Mouse (Mus musculus): ENCODE measurements at regions not wholly inside any gene's neighbourhood (a gene's known extent, or its start where the extent isn't known, plus 50 kb on each side); places are given as distances from the start of the nearest gene placed in this dataset.

- DNase-seq (ENCODE audit: low spot score in 2 of 2): no peak
These were observed 328.5 kb downstream of the Ttll7 start for GRCm38 (mm10) chr3:147180711-147181110.

GRCm38 (mm10) chr3:147181501-147182365, 329.6 kb downstream of the Ttll7 start:
- no peak for DNase-seq (ENCODE audit: low spot score in 2 of 2)

- peak; percentile 26 to 48 for DNase-seq (ENCODE audit: low spot score in 2 of 2)
These were observed 330.3 kb downstream of the Ttll7 start for GRCm38 (mm10) chr3:147182366-147182875.

- DNase-seq (ENCODE audit: low spot score in 2 of 2): no peak
These were observed 331.6 kb downstream of the Ttll7 start for GRCm38 (mm10) chr3:147183656-147184290.

- no peak for DNase-seq (ENCODE audit: low spot score in 2 of 2)
These were observed 337.6 kb downstream of the Ttll7 start for GRCm38 (mm10) chr3:147189737-147190136.

- no peak for DNase-seq (ENCODE audit: low spot score in 2 of 2)
These were observed 344.5 kb downstream of the Ttll7 start for GRCm38 (mm10) chr3:147196626-147197025.

- no peak for DNase-seq (ENCODE audit: low spot score in 2 of 2)
These were observed 345.0 kb downstream of the Ttll7 start for GRCm38 (mm10) chr3:147197215-147197614.

GRCm38 (mm10) chr3:147211127-147211940, 359.2 kb downstream of the Ttll7 start:
- no peak for DNase-seq (ENCODE audit: low spot score in 2 of 2)

GRCm38 (mm10) chr3:147228663-147229062, 376.5 kb downstream of the Ttll7 start:
- peak; percentile 75 to 87 for DNase-seq (ENCODE audit: low spot score in 2 of 2)

GRCm38 (mm10) chr3:147230594-147230993, 378.4 kb downstream of the Ttll7 start:
- no peak for DNase-seq (ENCODE audit: low spot score in 2 of 2)

- no peak for DNase-seq (ENCODE audit: low spot score in 2 of 2)
These were observed 386.2 kb downstream of the Ttll7 start for GRCm38 (mm10) chr3:147238398-147238797.

- no peak for DNase-seq (ENCODE audit: low spot score in 2 of 2)
These were observed 388.5 kb downstream of the Ttll7 start for GRCm38 (mm10) chr3:147240651-147241050.

GRCm38 (mm10) chr3:147244911-147245430, 392.8 kb downstream of the Ttll7 start:
- no peak for DNase-seq (ENCODE audit: low spot score in 2 of 2)

GRCm38 (mm10) chr3:147246141-147246540, 394.0 kb downstream of the Ttll7 start:
- DNase-seq (ENCODE audit: low spot score in 2 of 2): no peak

- DNase-seq (ENCODE audit: low spot score in 2 of 2): no peak
These were observed 397.3 kb downstream of the Ttll7 start for GRCm38 (mm10) chr3:147249466-147249865.

GRCm38 (mm10) chr3:147249906-147250305, 397.7 kb downstream of the Ttll7 start:
- DNase-seq (ENCODE audit: low spot score in 2 of 2): no peak

- no peak for DNase-seq (ENCODE audit: low spot score in 2 of 2)
These were observed 400.1 kb downstream of the Ttll7 start for GRCm38 (mm10) chr3:147252226-147252788.

- no peak for DNase-seq (ENCODE audit: low spot score in 2 of 2)
These were observed 400.6 kb downstream of the Ttll7 start for GRCm38 (mm10) chr3:147252812-147253211.

GRCm38 (mm10) chr3:147254454-147254853, 402.3 kb downstream of the Ttll7 start:
- no peak for DNase-seq (ENCODE audit: low spot score in 2 of 2)

GRCm38 (mm10) chr3:147260958-147261595, 408.9 kb downstream of the Ttll7 start:
- DNase-seq (ENCODE audit: low spot score in 2 of 2): no peak

GRCm38 (mm10) chr3:147266556-147266955, 414.4 kb downstream of the Ttll7 start:
- no peak for DNase-seq (ENCODE audit: low spot score in 2 of 2)

Measured in right cerebral cortex, postnatal 10 days (tissue).